Mouse (Mus musculus): ENCODE results near the gene Sprr2a1.
A peak's percentile ranks its signal among the peaks of the same experiment; 100 is the strongest.
"Not testable (repeated sequence)": the region's sequence is repeated elsewhere in the genome, so short reads cannot be mapped to it uniquely, and the experiment has no call there.

Gene Sprr2a1

GRCm38 (mm10) chr3:92215569-92215968 lies at the start of gene Sprr2a1, which contains the start of gene Sprr2a2:
Sprr2a1 (plus strand) TSS chr3:92215799.
Sprr2a2 (plus strand) TSS chr3:92215920.
- not testable (repeated sequence) for DNase-seq (ENCODE audit: low spot score)

DNA sequence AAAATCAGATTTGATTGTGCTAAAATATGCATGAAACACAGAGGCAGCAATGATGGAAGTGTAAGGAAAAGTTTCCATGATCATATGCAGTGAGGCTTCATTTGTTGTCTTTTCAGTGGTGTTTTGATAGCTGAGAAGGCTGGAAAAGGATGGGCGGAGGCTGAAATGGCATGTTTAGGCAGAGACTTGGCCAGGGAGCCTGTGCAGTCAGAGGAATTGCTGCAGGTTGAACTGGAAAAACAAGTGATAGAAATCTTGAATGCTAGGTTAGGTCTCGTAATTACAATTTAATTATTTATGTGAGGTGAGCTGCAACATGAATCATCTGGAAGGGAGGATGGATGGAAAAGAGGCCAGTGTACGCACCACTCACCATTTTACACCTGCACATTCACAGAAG lies 45.8 kb upstream of the Sprr2a1 start:
- peak; percentile 65 for DNase-seq (ENCODE audit: low spot score)

- DNase-seq (ENCODE audit: low spot score): no peak
Observed at GRCm38 (mm10) chr3:92176880-92177279, 38.7 kb upstream of the Sprr2a1 start.

GRCm38 (mm10) chr3:92195512-92196200 lies 19.9 kb upstream of the Sprr2a1 start:
- no peak for DNase-seq (ENCODE audit: low spot score)

DNA sequence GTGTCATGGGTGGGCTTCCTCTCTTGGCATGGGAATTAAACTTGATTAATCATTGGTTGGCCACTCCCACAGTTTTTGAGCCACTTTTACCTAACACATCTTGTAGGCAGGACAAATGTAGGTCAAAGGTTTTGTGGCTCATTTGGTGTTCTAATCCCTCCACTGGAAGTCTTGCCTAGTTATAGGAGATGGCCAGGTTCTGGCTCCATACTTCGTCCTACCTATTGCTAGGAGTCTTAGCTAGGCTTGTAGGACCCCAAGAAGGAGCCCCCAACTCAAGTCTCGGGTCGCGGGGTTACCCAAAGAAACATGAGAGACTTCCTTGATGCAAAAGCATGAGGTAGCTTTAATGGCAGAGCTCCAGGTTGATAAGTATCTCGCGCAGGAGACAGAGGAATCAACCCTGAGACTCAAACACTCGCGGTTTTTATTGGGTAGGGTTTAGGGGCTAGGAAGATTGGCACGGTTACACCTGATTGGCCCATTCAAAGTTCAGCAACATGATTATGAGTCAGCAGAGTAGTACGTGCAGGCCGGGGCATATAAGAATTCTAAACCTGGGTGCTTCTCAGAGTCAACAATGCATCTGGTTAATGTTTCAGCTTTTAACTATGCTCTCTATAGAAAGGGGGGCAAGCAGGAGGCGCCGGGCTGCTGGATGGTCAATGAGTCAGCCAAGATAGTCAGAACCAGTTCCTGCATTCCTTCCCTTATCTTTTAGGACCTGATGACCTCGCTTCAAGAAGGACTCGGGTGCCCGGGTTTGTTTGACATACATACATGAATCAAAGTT lies 4.3 kb upstream of the Sprr2a1 start:
- DNase-seq (ENCODE audit: low spot score): not testable (repeated sequence)

GRCm38 (mm10) chr3:92212059-92212458 lies 3.5 kb upstream of the Sprr2a1 start:
- DNase-seq (ENCODE audit: low spot score): not testable (repeated sequence)

GRCm38 (mm10) chr3:92213651-92214050 lies 1.9 kb upstream of the Sprr2a1 start:
- not testable (repeated sequence) for DNase-seq (ENCODE audit: low spot score)

- DNase-seq (ENCODE audit: low spot score): not testable (repeated sequence)
Observed at GRCm38 (mm10) chr3:92219031-92219430, 3.4 kb downstream of the Sprr2a1 start.

GRCm38 (mm10) chr3:92223708-92224107 lies 8.1 kb downstream of the Sprr2a1 start:
- DNase-seq (ENCODE audit: low spot score): not testable (repeated sequence)

GRCm38 (mm10) chr3:92227410-92227809 lies 11.8 kb downstream of the Sprr2a1 start:
- not testable (repeated sequence) for DNase-seq (ENCODE audit: low spot score)

GRCm38 (mm10) chr3:92236463-92237189 lies 21.0 kb downstream of the Sprr2a1 start:
- DNase-seq (ENCODE audit: low spot score): not testable (repeated sequence)

GRCm38 (mm10) chr3:92238736-92239135 lies 23.1 kb downstream of the Sprr2a1 start:
- DNase-seq (ENCODE audit: low spot score): not testable (repeated sequence)

GRCm38 (mm10) chr3:92239197-92239596 lies 23.6 kb downstream of the Sprr2a1 start:
- DNase-seq (ENCODE audit: low spot score): not testable (repeated sequence)

- not testable (repeated sequence) for DNase-seq (ENCODE audit: low spot score)
Observed at GRCm38 (mm10) chr3:92244833-92245232, 29.2 kb downstream of the Sprr2a1 start.

- not testable (repeated sequence) for DNase-seq (ENCODE audit: low spot score)
Observed at GRCm38 (mm10) chr3:92246245-92246644, 30.6 kb downstream of the Sprr2a1 start.

- DNase-seq (ENCODE audit: low spot score): not testable (repeated sequence)
Observed at GRCm38 (mm10) chr3:92248494-92248893, 32.9 kb downstream of the Sprr2a1 start.

DNA sequence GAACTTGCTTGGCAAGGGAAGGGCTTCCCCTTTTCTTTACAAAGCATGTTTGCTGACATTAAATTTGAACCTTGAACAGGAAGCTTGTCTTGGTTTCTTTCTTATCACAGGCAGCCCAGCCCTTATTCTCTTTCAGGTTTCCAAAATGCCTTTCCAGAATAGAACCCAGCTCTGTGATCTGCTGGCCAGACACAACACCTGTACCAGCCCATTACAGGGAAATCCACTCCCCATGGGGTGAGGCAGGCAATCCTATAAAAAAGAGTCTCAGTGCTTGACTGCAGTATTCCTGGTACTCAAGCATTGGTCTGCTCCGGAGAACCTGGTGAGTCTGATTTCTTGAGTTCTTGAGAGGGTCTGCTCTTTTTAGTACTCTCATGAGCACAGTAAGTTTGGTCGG lies 34.9 kb downstream of the Sprr2a1 start:
- not testable (repeated sequence) for DNase-seq (ENCODE audit: low spot score)

DNA sequence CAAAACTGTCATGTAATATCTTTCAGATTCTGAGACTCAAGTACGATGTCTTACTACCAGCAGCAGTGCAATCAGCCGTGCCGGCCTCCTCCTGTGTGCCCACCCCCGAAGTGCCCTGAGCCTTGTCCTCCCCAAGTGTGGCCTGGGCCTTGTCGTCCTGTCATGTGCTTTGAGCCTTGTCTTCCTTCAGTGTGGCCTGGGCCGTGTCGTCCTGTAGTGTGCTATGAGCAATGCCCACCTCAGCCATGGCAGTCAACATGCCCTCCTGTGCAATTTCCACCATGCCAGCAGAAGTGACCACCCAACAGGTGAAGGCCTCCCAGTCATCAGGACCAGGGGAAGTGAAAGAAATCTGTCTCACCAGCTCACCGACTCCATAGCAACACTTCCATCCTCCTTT lies 38.3 kb downstream of the Sprr2a1 start:
- DNase-seq (ENCODE audit: low spot score): not testable (repeated sequence)

DNA sequence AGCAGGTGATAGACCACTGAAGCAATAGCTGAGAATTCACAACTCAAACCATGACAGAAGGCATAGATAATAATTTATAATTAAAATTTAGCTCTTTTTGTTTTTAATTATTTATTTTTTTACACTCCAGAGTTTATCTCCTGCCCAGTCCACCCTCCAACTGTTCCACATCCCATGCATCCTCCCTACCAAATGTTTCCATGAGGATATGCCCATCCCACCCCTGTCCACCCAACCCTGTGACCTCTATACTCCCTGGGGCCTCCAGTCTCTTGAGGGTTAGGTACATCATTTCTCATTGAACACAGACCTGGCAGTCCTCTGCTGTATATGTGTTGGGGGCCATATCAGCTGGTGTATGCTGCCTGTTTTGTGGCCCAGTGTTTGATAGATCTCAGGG lies 42.9 kb downstream of the Sprr2a1 start:
- DNase-seq (ENCODE audit: low spot score): not testable (repeated sequence)

GRCm38 (mm10) chr3:92263462-92263861 lies 47.9 kb downstream of the Sprr2a1 start:
- DNase-seq (ENCODE audit: low spot score): not testable (repeated sequence)
